Mouse (Mus musculus) MEL (cell line): ENCODE measurements around the gene Derl2. TPM values are rescaled to one million over a fixed set of nuclear protein-coding genes. Genes with fewer than 3 reads are reported as not detected.

Source experiments
- DNase-seq: peaks from one replicate; pipeline ENCODE4 v3.0.0; 2011; ENCODE audit warnings: low read depth, low spot score
- H3K27ac ChIP-seq: 2 replicates; pipeline ENCODE4 v1.5.1; 2012; ENCODE audit warnings: low read depth, mild to moderate bottlenecking, control low read depth, low read length, moderate library complexity; ENCODE audit not compliant: control insufficient read depth
- H3K27me3 ChIP-seq, 2 experiments: fragments of 150-350 bp in 1 of 2; sonication (generic) in 1 of 2; 2 replicates each; pipeline ENCODE4 v1.6.1; 2012; ENCODE audit warnings: low read length in 2 of 2, mild to moderate bottlenecking in 2 of 2, improper control_type of control experiment in 1 of 2, moderate library complexity in 1 of 2; ENCODE audit not compliant: insufficient read depth in 2 of 2, control insufficient read depth in 1 of 2
- H3K36me3 ChIP-seq, 2 experiments: 2 replicates each; pipeline ENCODE4 v1.6.1; 2012 to 2014; ENCODE audit warnings: low read length in 2 of 2, improper control_type of control experiment in 1 of 2, inconsistent platforms in 1 of 2, mild to moderate bottlenecking in 1 of 2; ENCODE audit not compliant: insufficient read depth in 2 of 2, control insufficient read depth in 1 of 2
- H3K4me1 ChIP-seq, 2 experiments: fragments of 150-350 bp in 1 of 2; sonication (generic) in 1 of 2; 2 replicates each; pipeline ENCODE4 v1.6.1; 2012; ENCODE audit warnings: low read length in 2 of 2, improper control_type of control experiment in 1 of 2, mild to moderate bottlenecking in 1 of 2; ENCODE audit not compliant: insufficient read depth in 2 of 2, control insufficient read depth in 1 of 2
- H3K4me3 ChIP-seq, 2 experiments: fragments of 150-350 bp in 1 of 2; sonication (generic) in 1 of 2; 2 replicates each; pipeline ENCODE4 v1.5.1; 2012; ENCODE audit warnings: low read depth in 2 of 2, low read length in 2 of 2, mild to moderate bottlenecking in 2 of 2, moderate library complexity in 2 of 2, control low read depth in 1 of 2, improper control_type of control experiment in 1 of 2; ENCODE audit not compliant: control insufficient read depth in 1 of 2, insufficient read depth in 1 of 2
- H3K79me2 ChIP-seq: 2 replicates; pipeline ENCODE4 v1.6.1; 2012; ENCODE audit warnings: mild to moderate bottlenecking, low read length, moderate library complexity; ENCODE audit not compliant: control insufficient read depth, poor library complexity, insufficient read depth
- H3K9ac ChIP-seq: 2 replicates; pipeline ENCODE4 v1.6.1; 2012; ENCODE audit warnings: low read depth, mild to moderate bottlenecking, control low read depth, low read length, moderate library complexity; ENCODE audit not compliant: control insufficient read depth, poor library complexity, severe bottlenecking
- H3K9me3 ChIP-seq: fragments of 150-350 bp; sonication (generic); replicated peaks from 2 replicates; pipeline ENCODE4 v1.6.1; 2012; ENCODE audit warnings: mild to moderate bottlenecking, low read length, improper control_type of control experiment, moderate library complexity; ENCODE audit not compliant: insufficient read depth
- CHD1 ChIP-seq: IDR thresholded peaks from 2 replicates; pipeline ENCODE4 v1.6.1; 2012; ENCODE audit warnings: low read depth, mild to moderate bottlenecking, inconsistent platforms, low read length, improper control_type of control experiment
- CHD2 ChIP-seq: IDR thresholded peaks from 2 replicates; pipeline ENCODE4 v1.6.1; 2011; ENCODE audit warnings: low read length, improper control_type of control experiment
- CTCF ChIP-seq, 3 experiments: IDR thresholded peaks in 2 of 3; conservative IDR thresholded peaks in 1 of 3; 2 replicates each; pipeline ENCODE4 v1.5.1; 2011 to 2012; ENCODE audit warnings: low read length in 3 of 3, low read depth in 2 of 3, mild to moderate bottlenecking in 2 of 3, improper control_type of control experiment in 1 of 3, inconsistent platforms in 1 of 3, mixed read lengths in 1 of 3, moderate library complexity in 1 of 3; ENCODE audit not compliant: control insufficient read depth in 1 of 3, insufficient read depth in 1 of 3, poor library complexity in 1 of 3, severe bottlenecking in 1 of 3
- ELF1 ChIP-seq: IDR thresholded peaks from 2 replicates; pipeline ENCODE4 v1.6.1; 2014; ENCODE audit warnings: low read depth, mild to moderate bottlenecking, inconsistent platforms, low read length, improper control_type of control experiment, moderate library complexity
- ETS1 ChIP-seq: IDR thresholded peaks from 2 replicates; pipeline ENCODE4 v1.6.1; 2012; ENCODE audit warnings: low read depth, mild to moderate bottlenecking, inconsistent platforms, low read length, improper control_type of control experiment, moderate library complexity
- JUND ChIP-seq: IDR thresholded peaks from 2 replicates; pipeline ENCODE4 v1.6.1; 2011; ENCODE audit warnings: low read depth, mild to moderate bottlenecking, improper control_type of control experiment, low read length
- MAFK ChIP-seq: IDR thresholded peaks from 2 replicates; pipeline ENCODE4 v1.6.1; 2011; ENCODE audit warnings: low read depth, mild to moderate bottlenecking, low read length, improper control_type of control experiment, borderline replicate concordance
- MAZ ChIP-seq: IDR thresholded peaks from 2 replicates; pipeline ENCODE4 v1.6.1; 2012; ENCODE audit warnings: low read depth, mild to moderate bottlenecking, inconsistent platforms, low read length, improper control_type of control experiment
- MEF2A ChIP-seq: IDR thresholded peaks from 2 replicates; pipeline ENCODE4 v1.6.1; 2014; ENCODE audit warnings: low read depth, mild to moderate bottlenecking, inconsistent platforms, low read length, improper control_type of control experiment; ENCODE audit not compliant: poor library complexity, insufficient replicate concordance, severe bottlenecking; ENCODE audit errors: extremely low read depth
- MXI1 ChIP-seq: IDR thresholded peaks from 2 replicates; pipeline ENCODE4 v1.6.1; 2011; ENCODE audit warnings: mild to moderate bottlenecking, low read depth, low read length, improper control_type of control experiment
- MYC ChIP-seq: IDR thresholded peaks from 2 replicates; pipeline ENCODE4 v1.6.1; 2011; ENCODE audit warnings: low read depth, mild to moderate bottlenecking, low read length, improper control_type of control experiment, moderate library complexity
- SMC3 ChIP-seq: IDR thresholded peaks from 2 replicates; pipeline ENCODE4 v1.6.1; 2011; ENCODE audit warnings: low read depth, low read length, improper control_type of control experiment
- UBTF ChIP-seq: IDR thresholded peaks from 2 replicates; pipeline ENCODE4 v1.6.1; 2012; ENCODE audit warnings: low read depth, mild to moderate bottlenecking, inconsistent platforms, low read length, improper control_type of control experiment, moderate library complexity, borderline replicate concordance; ENCODE audit not compliant: insufficient read depth
- USF2 ChIP-seq, 2 experiments: IDR thresholded peaks; 2 replicates each; pipeline ENCODE4 v1.6.1; 2011 to 2012; ENCODE audit warnings: improper control_type of control experiment in 2 of 2, low read length in 2 of 2, borderline replicate concordance in 1 of 2, inconsistent platforms in 1 of 2, low read depth in 1 of 2, mild to moderate bottlenecking in 1 of 2; ENCODE audit not compliant: insufficient read depth in 1 of 2
- ZMIZ1 ChIP-seq: IDR thresholded peaks from 2 replicates; pipeline ENCODE4 v1.6.1; 2012; ENCODE audit warnings: low read depth, mild to moderate bottlenecking, inconsistent platforms, low read length, improper control_type of control experiment, moderate library complexity
- polyA plus RNA-seq, 2 experiments: library from polyadenylated mRNA; stranded (reverse) in 1 of 2; unstranded in 1 of 2; fragments of >175 nt in 1 of 2; fragments of >200 nt in 1 of 2; gene quantifications; 2 replicates each; pipeline versions ENCODE4 v1.2.1 to v1.2.4; 2012; ENCODE audit warnings: low replicate concordance in 2 of 2, low read depth in 1 of 2; ENCODE audit not compliant: insufficient read length in 2 of 2, insufficient read depth in 1 of 2, missing spikeins in 1 of 2
- total RNA-seq: library from RNA; depleted of rRNA; stranded (reverse); fragments of 300-350 nt; gene quantifications from 2 replicates; pipeline ENCODE4 v1.2.3, GENCODE M21; 2012

Derl2 gene
- total and polyA plus RNA-seq, 3 experiments, result 32.8 TPM; not detected in 1

GRCm38 (mm10) chr11:71039526-71040298 lies 20.1 kb upstream of the Derl2 start:
- TF ChIP-seq MAZ, result no peak
- TF ChIP-seq MAFK, result no peak
- TF ChIP-seq MEF2A, result no peak
- no peak for TF ChIP-seq JUND
- no peak for TF ChIP-seq ZMIZ1
- no peak for TF ChIP-seq CHD2
- TF ChIP-seq CTCF (IDR thresholded peaks at IDR 0.05 in 2 of 3, conservative IDR thresholded peaks at IDR 0.05 in 1 of 3; ENCODE audit: control insufficient read depth in 1 of 3, insufficient read depth in 1 of 3, low read depth in 2 of 3, low read length in 3 of 3, poor library complexity in 1 of 3, severe bottlenecking in 1 of 3), result no peak
- TF ChIP-seq MYC, result no peak
- TF ChIP-seq CHD1, result no peak
- TF ChIP-seq SMC3, result no peak
- no peak for TF ChIP-seq ETS1
- TF ChIP-seq, all 39 proteins: peak for 0
- no peaks in the 10 kb centered on the region for H3K9me3 ChIP-seq
- DNase-seq, result no peak
- no peak overlapping the region for H3K9ac ChIP-seq
- H3K27ac ChIP-seq, result no peak overlapping the region
- H3K36me3 ChIP-seq, result no peaks in the 10 kb centered on the region
- no peaks in the 10 kb centered on the region for H3K27me3 ChIP-seq
- no peaks in the 10 kb centered on the region for H3K79me2 ChIP-seq
- peaks cover 0 to 3% of the 10 kb centered on the region in 2 experiments; a peak in 2 of 4 replicates for H3K4me1 ChIP-seq
- H3K4me3 ChIP-seq, result no peak overlapping the region

- Histone ChIP-seq H3K27me3 (no peaks in the 10 kb centered on the region), H3K4me3 (no peak within 1 kb of the TSS), H3K9ac (no peak within 1 kb of the TSS), H3K9me3 (no peaks in the 10 kb centered on the region), H3K4me1 (peaks cover 0 to 3% of the 10 kb centered on the region in 2 experiments; a peak in 2 of 4 replicates), H3K79me2 (no peaks in the 10 kb centered on the region), H3K36me3 (no peaks in the 10 kb centered on the region), H3K27ac (no peak within 1 kb of the TSS)
- DNase-seq, result no peak
- TF ChIP-seq MEF2A, result no peak
- no peak for TF ChIP-seq UBTF
- TF ChIP-seq USF2 (IDR thresholded peaks at IDR 0.05; ENCODE audit: borderline replicate concordance in 1 of 2, insufficient read depth in 1 of 2, low read depth in 1 of 2, low read length in 2 of 2), result no peak
- TF ChIP-seq MXI1, result no peak
- TF ChIP-seq ELF1, result no peak
- no peak for TF ChIP-seq CHD2
Measured at GRCm38 (mm10) chr11:71033163-71033761, 13.6 kb upstream of the Derl2 start, which contains the start of gene 6330403K07Rik. Gene 6330403K07Rik, minus strand, starts transcription at chr11:71033513.
